15 mouse cellular contexts compared by ENCODE assay signal in the genomic region with DNA sequence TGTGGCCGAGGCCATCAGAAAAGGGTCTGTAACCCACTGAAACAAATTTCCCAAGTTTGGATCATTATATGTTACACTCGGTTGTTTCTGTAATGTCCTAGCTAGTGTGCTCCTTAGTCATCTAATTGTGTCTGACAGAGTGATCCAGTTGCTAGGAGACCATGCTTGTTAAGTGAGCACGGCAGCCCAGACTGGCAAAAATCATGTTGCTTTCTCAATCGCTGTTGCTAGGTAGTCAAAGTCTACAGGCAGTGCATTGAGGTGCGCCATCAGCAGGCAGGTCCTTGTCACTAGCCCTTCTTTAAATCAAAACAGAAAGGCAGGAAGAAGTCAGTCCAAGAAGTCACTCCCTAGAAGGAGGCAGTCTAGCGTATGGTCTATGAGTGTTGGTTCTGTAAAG. TPM values are rescaled to one million over a fixed set of nuclear protein-coding genes. Genes with fewer than 3 reads are reported as not detected.
DNase-seq lines count a peak whose midpoint lies in the region; ATAC-seq and TF ChIP-seq lines count a peak whose summit lies in the region.
"Had no signal": no experiment of that assay in that cellular context is flagged by ENCODE, and none has a peak within 500 bp of the region (broad histone marks: within the 10 kb centered on the region; RNA-seq: fewer than 3 reads in every experiment).

No protein-coding gene starts in this region.

- TF ChIP-seq CTCF in Patski (IDR thresholded peaks at IDR 0.05): peak; percentile 36

- peak; percentile 53 for DNase-seq in heart, adult 11 months
- DNase-seq in heart, embryonic 10.5 days (ENCODE audit: low spot score): no peak
- DNase-seq in 3T3-L1 (ENCODE audit: low read depth, low spot score): peak; percentile 6
- peak; percentile 37 for DNase-seq in Patski (ENCODE audit: low read depth, low spot score)
- peak; percentile 55 to 58 for DNase-seq in layer of hippocampus, adult 8-10 months (ENCODE audit: low spot score in 2 of 2)
- DNase-seq in urinary bladder, postnatal 14 days (ENCODE audit: low spot score): no peak
- no peak for DNase-seq in kidney, postnatal 10 days
- DNase-seq in kidney, postnatal 25 days: no peak
- DNase-seq: adrenal gland, postnatal 14 days; lung, postnatal 36 days; spleen, adult 18-20 months had no signal

- in situ Hi-C loops in Patski (cut with MboI; ENCODE audit: low pct_unique_long_range_greater_than_20kb): no loop called here

- no peaks in the 10 kb centered on the region for H3K36me3 ChIP-seq in heart, embryonic 10.5 days
- H3K36me3 ChIP-seq: heart, embryonic 13.5 days; liver, embryonic 15.5 days had no signal

- H3K27ac ChIP-seq in heart, embryonic 10.5 days: no peak overlapping the region
- H3K27ac ChIP-seq: heart, embryonic 13.5 days; kidney, postnatal 0 days; liver, embryonic 15.5 days had no signal

- H3K4me1 ChIP-seq in heart, embryonic 10.5 days: no peaks in the 10 kb centered on the region
- H3K4me1 ChIP-seq: heart, embryonic 13.5 days; liver, embryonic 15.5 days had no signal

- H3K27me3 ChIP-seq in heart, embryonic 10.5 days (ENCODE audit: insufficient read depth, poor library complexity, severe bottlenecking): no peaks in the 10 kb centered on the region
- H3K27me3 ChIP-seq in Patski: no peaks in the 10 kb centered on the region
- H3K27me3 ChIP-seq: heart, embryonic 13.5 days; liver, embryonic 15.5 days had no signal

- ATAC-seq in Patski: no peak

- H3K4me3 ChIP-seq in heart, embryonic 10.5 days: no peak overlapping the region
- H3K4me3 ChIP-seq: erythroblast, embryonic 14.5 days; heart, embryonic 13.5 days; liver, embryonic 15.5 days had no signal

- CTCF ChIA-PET in Patski (lab: Charles Lee): interaction anchor here (1.1 to 1.9 kb wide), 3 partner anchors 9 to 15 kb away, joined by 3 to 4 read pairs (median 3); no protein-coding TSS in a partner anchor

- H3K9me3 ChIP-seq in heart, embryonic 10.5 days: no peaks in the 10 kb centered on the region
- H3K9me3 ChIP-seq: heart, embryonic 13.5 days; liver, embryonic 15.5 days had no signal

- WGBS in heart, embryonic 10.5 days: 83% methylated on average over 6 of the region's 6 CpGs

- POLR2A ChIA-PET in Patski (lab: Charles Lee): interaction anchor here (0.6 to 1.3 kb wide), 2 partner anchors 14 to 553 kb away, joined by 3 to 4 read pairs; no protein-coding TSS in a partner anchor

RNA-seq across cellular contexts. Expression of a gene that starts 39.6 kb away (rescaled TPM):
- polyA plus RNA-seq in heart, embryonic 10.5 days (2016; fragmentation: Nextera tagmentation; extraction: Ambion mirVana): 0.15 TPM in 1 of 2 replicates, not detected in the other
- polyA plus RNA-seq in Patski (2021): 16.7 TPM
- total RNA-seq in layer of hippocampus, adult 8-10 months (2022): 100 to 1,000 TPM; 288 to 395 (median 349) TPM
- polyA plus RNA-seq: erythroblast, embryonic 14.5 days had no signal

Comparison
In these comparisons a context has a peak if more than half of its experiments do, and no peak if none do; other contexts are left out.
1. DNase-seq: peak in heart, adult 11 months (single experiment), 3T3-L1 (single experiment), Patski (single experiment) and layer of hippocampus, adult 8-10 months (2 of 2); none in heart, embryonic 10.5 days (single experiment), urinary bladder, postnatal 14 days (single experiment), kidney, postnatal 10 days (single experiment) and kidney, postnatal 25 days (0 of 2).
2. RNA of a gene that starts 39.6 kb away (polyA plus RNA-seq): 16.7 TPM in Patski (single experiment); 0.15 TPM in heart, embryonic 10.5 days; every median in the first group is over 10 times any median in the second.